Mouse (Mus musculus) midbrain, embryonic 13.5 days (tissue): ENCODE measurements at regions not wholly inside any gene's neighbourhood (a gene's known extent, or its start where the extent isn't known, plus 50 kb on each side); places are given as distances from the start of the nearest gene placed in this dataset.

Experiments used
- ATAC-seq: fragments of 200-750 bp; cut with Nextera tagmentation; 2 replicates; pipeline ENCODE4 v1.8.0; 2017; ENCODE audit warnings: mild to moderate bottlenecking, moderate TSS enrichment, moderate library complexity
- H3K27ac ChIP-seq: fragments of 300-500 bp; sonication (generic); 2 replicates; pipeline ENCODE4 v1.5.1; 2015; ENCODE audit warnings: inconsistent platforms, mild to moderate bottlenecking, moderate library complexity
- H3K27me3 ChIP-seq: fragments of 300-500 bp; sonication (generic); 2 replicates; pipeline ENCODE4 v1.6.1; 2015; ENCODE audit warnings: mild to moderate bottlenecking, inconsistent platforms
- H3K36me3 ChIP-seq: fragments of 300-500 bp; sonication (generic); 2 replicates; pipeline ENCODE4 v1.6.1; 2015; ENCODE audit warnings: mild to moderate bottlenecking, inconsistent platforms
- H3K4me1 ChIP-seq: fragments of 300-500 bp; sonication (generic); replicated peaks from 2 replicates; pipeline ENCODE4 v1.6.1; 2015; ENCODE audit warnings: inconsistent platforms
- H3K4me2 ChIP-seq: fragments of 300-500 bp; sonication (generic); replicated peaks from 2 replicates; pipeline ENCODE4 v1.6.1; 2015; ENCODE audit warnings: moderate library complexity, mild to moderate bottlenecking, inconsistent platforms
- H3K4me3 ChIP-seq: fragments of 300-500 bp; sonication (generic); replicated peaks from 2 replicates; pipeline ENCODE4 v1.5.1; 2015; ENCODE audit warnings: mild to moderate bottlenecking, inconsistent platforms
- H3K9ac ChIP-seq: fragments of 300-500 bp; sonication (generic); replicated peaks from 2 replicates; pipeline ENCODE4 v1.6.1; 2015; ENCODE audit warnings: mild to moderate bottlenecking, inconsistent platforms
- H3K9me3 ChIP-seq: fragments of 300-500 bp; sonication (generic); 2 replicates; pipeline ENCODE4 v1.6.1; 2016; ENCODE audit warnings: mild to moderate bottlenecking, inconsistent platforms
- WGBS: fragments of 180-500 bp; shearing (Covaris S2); methylation state at CpG from one replicate; pipeline ENCODE4 v1.1.7; 2015; 5-methylcytosine and 5-hydroxymethylcytosine counted together

DNA sequence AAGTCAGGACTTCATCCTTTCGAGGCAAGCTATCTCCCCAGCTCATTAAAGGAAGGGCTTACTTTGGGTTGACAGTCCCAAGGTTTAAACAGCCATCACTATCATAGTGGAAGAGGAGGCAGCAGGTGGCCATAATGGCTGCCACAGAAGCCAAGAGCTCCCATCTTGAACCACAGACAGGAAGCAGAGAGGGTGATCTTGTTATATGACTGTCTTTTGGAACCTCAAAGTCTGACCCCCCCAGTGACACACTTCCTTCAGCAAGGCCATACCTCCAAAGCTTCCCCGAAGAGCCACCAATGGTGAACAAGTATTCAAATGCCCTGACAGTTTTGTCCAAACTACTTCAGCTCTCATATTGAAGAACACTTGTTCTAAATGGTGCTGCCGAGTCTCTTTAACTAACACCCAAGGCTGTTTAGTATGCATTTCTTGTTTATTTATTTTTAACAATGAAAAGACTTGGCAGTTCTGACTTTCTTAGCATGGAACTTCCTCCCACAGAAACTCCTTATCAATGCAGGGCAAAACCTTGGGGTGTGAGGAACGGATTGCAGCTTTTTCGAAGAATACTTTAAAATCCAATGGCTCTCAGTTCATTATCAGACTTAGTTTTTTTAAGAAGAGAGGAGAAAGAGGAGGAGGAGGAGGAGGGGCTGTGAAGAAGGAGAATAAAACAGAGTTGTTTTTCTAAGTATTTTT lies 79.8 kb upstream of the Tnik start:
- 88% methylated on average over 5 of the region's 5 CpGs for WGBS
- ATAC-seq = no peak

DNA sequence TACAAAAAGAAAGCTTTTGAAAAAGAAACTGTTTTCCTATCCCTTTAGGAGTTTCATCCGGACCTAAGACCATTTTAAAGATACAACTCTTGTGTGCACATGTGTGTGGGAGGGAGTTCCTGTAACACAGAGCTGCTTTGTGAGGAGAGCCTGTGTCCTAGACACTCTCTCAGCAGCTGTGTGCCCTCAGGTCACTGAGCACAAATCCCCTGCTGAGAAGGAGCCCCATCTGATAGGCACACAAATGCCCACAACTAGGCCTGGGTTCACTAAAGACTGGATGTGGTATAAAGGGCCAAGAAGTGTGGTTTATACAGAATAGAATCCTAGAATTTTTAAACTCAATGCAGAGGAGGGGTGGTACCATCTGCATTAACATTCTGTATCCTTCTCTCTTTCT lies 77.5 kb upstream of the Tnik start:
- H3K36me3 ChIP-seq = no peaks in the 10 kb centered on the region
- WGBS = 34% methylated on average over 1 of the region's 1 CpGs
- H3K4me1 ChIP-seq = peaks cover 8% of the 10 kb centered on the region
- H3K27ac ChIP-seq = no peak overlapping the region
- no peak overlapping the region for H3K4me2 ChIP-seq
- ATAC-seq = no peak
- H3K27me3 ChIP-seq = no peaks in the 10 kb centered on the region
- H3K4me3 ChIP-seq = no peak overlapping the region
- no peak overlapping the region for H3K9ac ChIP-seq
- H3K9me3 ChIP-seq = no peaks in the 10 kb centered on the region

More for the DNA sequence above, 79.8 kb upstream of the Tnik start:
- H3K36me3 ChIP-seq = no peaks in the 10 kb centered on the region
- H3K4me3 ChIP-seq = no peak overlapping the region
- no peak overlapping the region for H3K27ac ChIP-seq
- no peaks in the 10 kb centered on the region for H3K9me3 ChIP-seq
- no peak overlapping the region for H3K9ac ChIP-seq
- H3K4me1 ChIP-seq = peaks cover 8% of the 10 kb centered on the region
- no peak overlapping the region for H3K4me2 ChIP-seq
- H3K27me3 ChIP-seq = no peaks in the 10 kb centered on the region

GRCm38 (mm10) chr3:28185918-28186317 lies 77.1 kb upstream of the Tnik start:
- no peaks in the 10 kb centered on the region for H3K27me3 ChIP-seq
- no peak overlapping the region for H3K4me3 ChIP-seq
- no peak overlapping the region for H3K27ac ChIP-seq
- H3K4me1 ChIP-seq = peaks cover 8% of the 10 kb centered on the region
- no peaks in the 10 kb centered on the region for H3K9me3 ChIP-seq
- ATAC-seq = no peak
- no peaks in the 10 kb centered on the region for H3K36me3 ChIP-seq
- no peak overlapping the region for H3K4me2 ChIP-seq
- no peak overlapping the region for H3K9ac ChIP-seq
- 18% methylated on average over 2 of the region's 2 CpGs for WGBS

GRCm38 (mm10) chr3:28189371-28189770 lies 73.6 kb upstream of the Tnik start:
- no peak overlapping the region for H3K27ac ChIP-seq
- H3K4me1 ChIP-seq = peaks cover 7% of the 10 kb centered on the region
- no peak overlapping the region for H3K4me2 ChIP-seq
- no peaks in the 10 kb centered on the region for H3K9me3 ChIP-seq
- no peak for ATAC-seq
- H3K36me3 ChIP-seq = no peaks in the 10 kb centered on the region
- H3K4me3 ChIP-seq = no peak overlapping the region
- no peak overlapping the region for H3K9ac ChIP-seq
- H3K27me3 ChIP-seq = no peaks in the 10 kb centered on the region
- WGBS = 94% methylated on average over 2 of the region's 2 CpGs

- ATAC-seq = no peak
- no peaks in the 10 kb centered on the region for H3K27me3 ChIP-seq
- H3K9me3 ChIP-seq = no peaks in the 10 kb centered on the region
- WGBS = 87% methylated on average over 6 of the region's 6 CpGs
- H3K4me3 ChIP-seq = no peak overlapping the region
- no peaks in the 10 kb centered on the region for H3K36me3 ChIP-seq
- H3K4me1 ChIP-seq = peaks cover 6% of the 10 kb centered on the region; the same call in 1 of the 2 replicates
- H3K9ac ChIP-seq = no peak overlapping the region
- H3K4me2 ChIP-seq = no peak overlapping the region
- no peak overlapping the region for H3K27ac ChIP-seq
Observed at GRCm38 (mm10) chr3:28190243-28190642, 72.8 kb upstream of the Tnik start.

DNA sequence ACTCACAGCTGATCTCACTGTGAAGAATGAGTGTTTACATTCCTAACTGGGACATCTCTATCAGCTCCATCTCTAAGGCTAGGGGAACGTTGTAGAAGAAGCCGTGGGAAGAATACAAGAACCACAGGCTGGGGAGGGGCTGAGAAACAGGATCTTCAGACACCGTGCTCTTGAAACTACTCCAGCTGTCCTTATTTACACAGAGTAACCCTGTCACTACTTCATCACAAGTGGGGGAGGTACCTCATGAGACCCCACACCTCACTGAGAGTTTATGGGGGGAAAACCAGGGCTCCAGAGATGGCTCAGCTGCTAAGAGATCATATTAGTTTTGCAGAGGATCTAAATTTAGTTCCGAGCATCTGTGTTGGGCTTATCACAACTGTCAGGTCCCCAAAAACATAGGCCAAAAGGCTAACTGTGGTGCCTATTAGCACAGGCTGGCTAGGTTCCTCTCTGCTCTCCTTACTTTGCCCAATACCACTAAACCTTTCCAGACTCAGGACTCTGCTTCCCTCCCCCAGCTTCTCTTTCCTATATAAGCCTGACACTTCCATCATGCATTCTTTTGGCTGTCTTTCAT lies 68.5 kb upstream of the Tnik start:
- Histone ChIP-seq H3K27ac (no peak overlapping the region), H3K4me1 (no peaks in the 10 kb centered on the region), H3K4me3 (no peak overlapping the region), H3K36me3 (no peaks in the 10 kb centered on the region), H3K9me3 (no peaks in the 10 kb centered on the region; the same call in 1 of the 2 replicates), H3K27me3 (no peaks in the 10 kb centered on the region), H3K9ac (no peak overlapping the region), H3K4me2 (no peak overlapping the region)
- 70% methylated on average over 4 of the region's 4 CpGs for WGBS
- ATAC-seq = no peak

GRCm38 (mm10) chr3:28196786-28197185 lies 66.2 kb upstream of the Tnik start:
- Histone ChIP-seq H3K4me3 (no peak overlapping the region), H3K9me3 (no peaks in the 10 kb centered on the region; the same call in 1 of the 2 replicates), H3K36me3 (no peaks in the 10 kb centered on the region), H3K4me2 (no peak overlapping the region), H3K27me3 (no peaks in the 10 kb centered on the region), H3K4me1 (no peaks in the 10 kb centered on the region), H3K27ac (no peak overlapping the region), H3K9ac (no peak overlapping the region)
- ATAC-seq = no peak
- WGBS = 86% methylated on average over 1 of the region's 1 CpGs

DNA sequence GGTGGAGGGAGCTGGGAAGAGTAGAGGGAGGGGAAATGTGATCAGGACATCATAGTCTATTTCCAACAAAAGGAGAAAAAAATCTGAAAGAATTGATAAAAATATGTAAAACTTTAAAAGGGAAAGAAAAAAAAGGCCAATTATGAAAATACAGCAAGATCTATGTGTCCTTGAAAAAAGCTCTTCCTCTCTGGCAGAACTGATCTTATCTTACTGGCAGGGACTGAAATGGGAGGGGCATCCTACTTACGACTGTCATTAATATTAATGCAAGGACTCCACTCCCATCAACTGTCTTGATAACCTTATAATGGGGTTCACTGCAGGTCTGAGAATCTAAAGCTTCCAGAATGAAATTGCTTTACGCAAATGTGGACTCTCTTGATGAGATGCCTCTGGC lies 53.7 kb upstream of the Tnik start:
- no peaks in the 10 kb centered on the region for H3K36me3 ChIP-seq
- no peaks in the 10 kb centered on the region for H3K4me1 ChIP-seq
- no peaks in the 10 kb centered on the region for H3K9me3 ChIP-seq
- no peaks in the 10 kb centered on the region for H3K27me3 ChIP-seq
- H3K4me2 ChIP-seq = no peak overlapping the region
- no peak overlapping the region for H3K9ac ChIP-seq
- ATAC-seq = peak; percentile 43; the same call in 1 of the 2 replicates
- no peak overlapping the region for H3K27ac ChIP-seq
- H3K4me3 ChIP-seq = no peak overlapping the region
- 69% methylated on average over 2 of the region's 2 CpGs for WGBS

- Histone ChIP-seq H3K9me3 (no peaks in the 10 kb centered on the region), H3K4me1 (no peaks in the 10 kb centered on the region), H3K27me3 (no peaks in the 10 kb centered on the region), H3K9ac (no peak overlapping the region), H3K36me3 (no peaks in the 10 kb centered on the region), H3K4me2 (no peak overlapping the region), H3K27ac (no peak overlapping the region), H3K4me3 (no peak overlapping the region)
- ATAC-seq = peak; percentile 50; the same call in 1 of the 2 replicates
- WGBS = 77% methylated on average over 14 of the region's 14 CpGs
Observed at GRCm38 (mm10) chr3:28210847-28211803, 51.9 kb upstream of the Tnik start.
